Mouse (Mus musculus): ENCODE results near the gene Gdpd5. TPM values are rescaled to one million over a fixed set of nuclear protein-coding genes. Genes with fewer than 3 reads are reported as not detected.

Gene Gdpd5
- polyA plus RNA-seq, 1 experiment from 2014 or later, result 8.1 TPM

GRCm38 (mm10) chr7:99348883-99349282, 32.3 kb upstream of the Gdpd5 start:
- WGBS, result 94% methylated on average over 26 of the region's 26 CpGs
- H3K4me3 ChIP-seq (ENCODE audit: low read depth, low read length), result no peak overlapping the region
- no peak for ATAC-seq (ENCODE audit: low FRiP score, low TSS enrichment)

DNA sequence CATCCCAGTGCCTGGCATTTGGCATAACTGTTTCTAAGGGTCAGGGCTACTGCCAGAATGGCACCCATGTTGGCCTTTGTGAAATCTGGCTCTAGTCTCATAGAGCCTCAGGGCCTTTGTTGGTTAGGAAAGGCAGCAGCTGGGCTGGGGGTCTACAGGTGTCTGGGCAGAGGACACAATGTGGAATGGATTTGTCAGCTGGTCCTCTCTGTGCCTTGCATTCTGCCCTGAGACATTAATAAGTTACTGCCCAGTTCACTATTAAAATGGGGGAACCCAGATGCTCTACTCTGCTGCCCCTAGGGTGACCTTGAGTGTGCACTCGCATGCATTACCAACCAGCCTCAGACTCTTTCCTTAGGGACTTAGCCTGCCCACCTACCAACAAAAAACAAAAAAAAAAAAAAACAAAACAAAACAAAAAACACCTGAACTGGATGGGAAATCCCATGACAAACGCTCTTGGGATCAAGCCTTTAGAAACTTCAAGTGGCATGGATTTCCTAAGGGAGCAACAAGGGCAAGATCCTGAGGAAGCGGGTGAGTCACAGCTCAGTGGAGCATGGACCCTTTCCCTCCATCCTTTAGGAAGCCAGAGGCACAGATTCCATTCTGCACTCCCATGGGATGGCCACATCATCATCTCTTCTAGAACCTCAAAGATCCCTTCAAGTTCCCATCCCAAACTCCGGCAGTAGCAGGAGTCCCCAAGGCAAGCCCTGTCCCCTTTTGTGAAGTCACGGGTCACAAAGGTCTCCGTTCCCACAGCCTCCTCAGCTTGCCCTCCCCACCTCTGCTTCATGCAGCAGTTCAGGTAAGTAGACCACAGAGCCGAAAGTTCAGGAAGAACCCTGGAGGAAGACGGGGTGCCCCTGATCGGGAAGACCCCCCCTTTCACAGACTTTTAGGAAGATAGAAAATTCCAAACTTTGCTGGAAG, 31.2 kb upstream of the Gdpd5 start:
- Histone ChIP-seq H3K4me3 (ENCODE audit: low read depth, low read length) (peak overlapping the region; percentile 71), H3K4me2 (replicated peaks; ENCODE audit: low read depth) (peak overlapping the region; percentile 56), H3K27me3 (ENCODE audit: control insufficient read depth, insufficient read depth, low read length) (no peaks in the 10 kb centered on the region), H3K9me3 (ENCODE audit: control insufficient read depth, low read length) (no peaks in the 10 kb centered on the region), H3K4me1 (replicated peaks; ENCODE audit: control insufficient read depth, insufficient read depth) (peaks cover under 1% of the 10 kb centered on the region; the same call in 1 of the 2 replicates), H3K36me3 (ENCODE audit: control insufficient read depth, insufficient read depth, low read length) (peaks cover 29% of the 10 kb centered on the region; the same call in 1 of the 2 replicates), H3K9ac (ENCODE audit: low read length) (peak overlapping the region; percentile 85), H3K27ac (replicated peaks) (peak overlapping the region; percentile 35; the same call in 1 of the 2 replicates)
- DNase-seq (ENCODE audit: low spot score) (no peak), ATAC-seq (ENCODE audit: low FRiP score, low TSS enrichment) (no peak)
- 50% methylated on average over 9 of the region's 9 CpGs for WGBS
- no peak for TF ChIP-seq CTCF (IDR thresholded peaks at IDR 0.05; ENCODE audit: low read depth)
- no peak for TF ChIP-seq EP300 (optimal IDR thresholded peaks at IDR 0.05)

More at GRCm38 (mm10) chr7:99348883-99349282, 32.3 kb upstream of the Gdpd5 start:
- Histone ChIP-seq H3K4me2 (replicated peaks; ENCODE audit: low read depth) (no peak overlapping the region), H3K27me3 (ENCODE audit: control insufficient read depth, insufficient read depth, low read length) (no peaks in the 10 kb centered on the region), H3K27ac (replicated peaks) (no peak overlapping the region), H3K9ac (ENCODE audit: low read length) (no peak overlapping the region), H3K4me1 (replicated peaks; ENCODE audit: control insufficient read depth, insufficient read depth) (no peaks in the 10 kb centered on the region), H3K9me3 (ENCODE audit: control insufficient read depth, low read length) (no peaks in the 10 kb centered on the region), H3K36me3 (ENCODE audit: control insufficient read depth, insufficient read depth, low read length) (peaks cover 32% of the 10 kb centered on the region)
- DNase-seq (ENCODE audit: low spot score), result no peak
- TF ChIP-seq CTCF (IDR thresholded peaks at IDR 0.05; ENCODE audit: low read depth) (no peak), EP300 (optimal IDR thresholded peaks at IDR 0.05) (no peak)

DNA sequence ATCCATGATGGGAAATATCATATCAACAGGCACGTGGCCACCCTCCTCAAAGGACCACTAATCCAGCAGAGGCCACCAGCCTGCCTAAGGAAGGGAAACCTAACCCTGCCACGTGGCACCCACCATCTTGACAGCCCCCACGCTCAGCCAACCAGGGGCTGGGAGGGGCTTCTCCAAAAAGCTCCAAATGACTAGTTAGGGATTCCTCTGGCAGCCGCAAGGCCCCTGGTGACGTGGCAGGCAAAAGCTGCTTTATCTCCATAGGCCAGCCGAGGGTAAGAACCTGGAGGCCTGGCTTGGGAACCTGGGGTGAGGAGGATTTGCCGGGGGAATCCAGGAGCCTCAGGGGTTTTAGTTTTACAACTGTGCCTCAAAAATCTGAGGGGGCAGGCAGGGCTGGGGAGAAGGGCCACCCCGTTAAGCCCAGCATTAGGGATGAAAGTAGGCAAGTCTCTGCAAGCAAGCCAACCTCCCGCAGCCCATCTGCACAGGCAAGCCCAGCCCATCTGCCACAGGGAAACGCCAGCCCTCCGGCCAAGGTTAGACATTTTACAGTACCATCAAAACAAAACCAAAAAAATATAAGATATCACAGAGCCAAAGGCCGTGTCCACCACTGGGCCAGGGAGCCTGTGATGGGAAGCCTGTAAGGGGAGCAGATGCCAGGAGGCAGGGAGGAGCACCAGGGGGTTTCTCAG, 30.0 kb upstream of the Gdpd5 start:
- H3K9ac ChIP-seq (ENCODE audit: low read length), result peak overlapping the region; percentile 85
- H3K4me1 ChIP-seq (replicated peaks; ENCODE audit: control insufficient read depth, insufficient read depth), result peaks cover 9% of the 10 kb centered on the region
- peak overlapping the region; percentile 71 for H3K4me3 ChIP-seq (ENCODE audit: low read depth, low read length)
- H3K9me3 ChIP-seq (ENCODE audit: control insufficient read depth, low read length), result no peaks in the 10 kb centered on the region
- DNase-seq (ENCODE audit: low spot score) (peak; percentile 33), ATAC-seq (ENCODE audit: low FRiP score, low TSS enrichment) (no peak)
- peak overlapping the region; percentile 91 for H3K27ac ChIP-seq (replicated peaks)
- TF ChIP-seq EP300 (optimal IDR thresholded peaks at IDR 0.05), result no peak
- 0 out of 2 replicates have a peak, but pooled peaks have one; percentile 9 for TF ChIP-seq CTCF (IDR thresholded peaks at IDR 0.05; ENCODE audit: low read depth)
- 12% methylated on average over 12 of the region's 12 CpGs for WGBS
- H3K27me3 ChIP-seq (ENCODE audit: control insufficient read depth, insufficient read depth, low read length), result no peaks in the 10 kb centered on the region
- H3K36me3 ChIP-seq (ENCODE audit: control insufficient read depth, insufficient read depth, low read length), result peaks cover 22% of the 10 kb centered on the region; the same call in 1 of the 2 replicates
- peak overlapping the region; percentile 56 for H3K4me2 ChIP-seq (replicated peaks; ENCODE audit: low read depth)

GRCm38 (mm10) chr7:99351802-99352517, 29.3 kb upstream of the Gdpd5 start:
- H3K27me3 ChIP-seq (ENCODE audit: control insufficient read depth, insufficient read depth, low read length), result no peaks in the 10 kb centered on the region
- 8% methylated on average over 18 of the region's 18 CpGs for WGBS
- H3K4me2 ChIP-seq (replicated peaks; ENCODE audit: low read depth), result peak overlapping the region; percentile 56
- H3K9ac ChIP-seq (ENCODE audit: low read length), result peak overlapping the region; percentile 85
- ATAC-seq (ENCODE audit: low FRiP score, low TSS enrichment), result no peak
- peak overlapping the region; percentile 91 for H3K27ac ChIP-seq (replicated peaks)
- TF ChIP-seq EP300 (optimal IDR thresholded peaks at IDR 0.05) (no peak), CTCF (IDR thresholded peaks at IDR 0.05; ENCODE audit: low read depth) (no peak)
- H3K9me3 ChIP-seq (ENCODE audit: control insufficient read depth, low read length), result no peaks in the 10 kb centered on the region
- peak overlapping the region; percentile 71 for H3K4me3 ChIP-seq (ENCODE audit: low read depth, low read length)
- no peak for DNase-seq (ENCODE audit: low spot score)
- peaks cover 13% of the 10 kb centered on the region for H3K4me1 ChIP-seq (replicated peaks; ENCODE audit: control insufficient read depth, insufficient read depth)
- H3K36me3 ChIP-seq (ENCODE audit: control insufficient read depth, insufficient read depth, low read length), result peaks cover 17% of the 10 kb centered on the region; the same call in 1 of the 2 replicates

GRCm38 (mm10) chr7:99352526-99353400, 28.5 kb upstream of the Gdpd5 start, which contains the start of gene Serpinh1:
Serpinh1 (minus strand) TSS chr7:99353239.
- DNase-seq (ENCODE audit: low spot score) (peak; percentile 84), ATAC-seq (ENCODE audit: low FRiP score, low TSS enrichment) (peak; percentile 81)
- Histone ChIP-seq H3K27ac (replicated peaks) (peak within 1 kb of the TSS; percentile 91), H3K4me3 (ENCODE audit: low read depth, low read length) (peak within 1 kb of the TSS; percentile 71), H3K9me3 (ENCODE audit: control insufficient read depth, low read length) (no peaks in the 10 kb centered on the region), H3K9ac (ENCODE audit: low read length) (peak within 1 kb of the TSS; percentile 85), H3K27me3 (ENCODE audit: control insufficient read depth, insufficient read depth, low read length) (no peaks in the 10 kb centered on the region), H3K4me1 (replicated peaks; ENCODE audit: control insufficient read depth, insufficient read depth) (peaks cover 17% of the 10 kb centered on the region), H3K4me2 (replicated peaks; ENCODE audit: low read depth) (peak within 1 kb of the TSS; percentile 56), H3K36me3 (ENCODE audit: control insufficient read depth, insufficient read depth, low read length) (peaks cover 11% of the 10 kb centered on the region; the same call in 1 of the 2 replicates)
- TF ChIP-seq CTCF (IDR thresholded peaks at IDR 0.05; ENCODE audit: low read depth) (peak; percentile 21; the same call in 1 of the 2 replicates), EP300 (optimal IDR thresholded peaks at IDR 0.05) (no peak)
- WGBS, result 2% methylated on average over 34 of the region's 35 CpGs
